Mouse (Mus musculus) hindbrain, embryonic 10.5 days (tissue): ENCODE measurements around the gene Esrra. TPM values are rescaled to one million over a fixed set of nuclear protein-coding genes. Genes with fewer than 3 reads are reported as not detected.

Source experiments
- DNase-seq: peaks from one replicate; pipeline ENCODE4 v3.0.0-alpha.2; 2017; ENCODE audit warnings: low spot score
- H3K27ac ChIP-seq: fragments of 300-500 bp; sonication (generic); 2 replicates; pipeline ENCODE4 v1.5.1; 2016; ENCODE audit warnings: mild to moderate bottlenecking, moderate library complexity
- H3K27me3 ChIP-seq: fragments of 300-500 bp; sonication (generic); 2 replicates; pipeline ENCODE4 v1.6.1; 2016; ENCODE audit warnings: mild to moderate bottlenecking; ENCODE audit not compliant: poor library complexity, insufficient read depth, severe bottlenecking
- H3K36me3 ChIP-seq: fragments of 300-500 bp; sonication (generic); 2 replicates; pipeline ENCODE4 v1.6.1; 2016; ENCODE audit warnings: mild to moderate bottlenecking, moderate library complexity
- H3K4me1 ChIP-seq: fragments of 300-500 bp; sonication (generic); replicated peaks from 2 replicates; pipeline ENCODE4 v1.6.1; 2016; ENCODE audit warnings: mild to moderate bottlenecking
- H3K4me3 ChIP-seq: fragments of 300-500 bp; sonication (generic); 2 replicates; pipeline ENCODE4 v1.5.1; 2016; ENCODE audit warnings: mild to moderate bottlenecking, moderate library complexity
- H3K9me3 ChIP-seq: fragments of 300-500 bp; sonication (generic); 2 replicates; pipeline ENCODE4 v1.6.1; 2016; ENCODE audit warnings: mild to moderate bottlenecking, moderate library complexity
- WGBS: fragments of 180-500 bp; shearing (Covaris S2); methylation state at CpG from one replicate; pipeline ENCODE4 v1.1.7; 2016; 5-methylcytosine and 5-hydroxymethylcytosine counted together
- polyA plus RNA-seq: library from polyadenylated mRNA; unstranded; fragments of >200 nt; fragmentation: Nextera tagmentation; extraction: Ambion mirVana; gene quantifications from 2 replicates; pipeline ENCODE4 v1.2.1, GENCODE M21; 2016

The Esrra gene
- polyA plus RNA-seq, 1 experiment from 2014 or later = 12.0 TPM

- H3K4me1 ChIP-seq = peaks cover 53% of the 10 kb centered on the region
- 4% methylated on average over 39 of the region's 39 CpGs for WGBS
- no peaks in the 10 kb centered on the region for H3K36me3 ChIP-seq
- no peak overlapping the region for H3K27ac ChIP-seq
- H3K9me3 ChIP-seq = 0 out of 2 replicates have a peak, but pooled peaks cover 2% of the 10 kb centered on the region
- peak; percentile 76 for DNase-seq
- peaks cover 76% of the 10 kb centered on the region for H3K27me3 ChIP-seq
- peak overlapping the region; percentile 20 for H3K4me3 ChIP-seq
These were observed 3.1 kb upstream of the Esrra start for GRCm38 (mm10) chr19:6924461-6925306.

- no peak for DNase-seq
- Histone ChIP-seq H3K4me1 (peaks cover 54% of the 10 kb centered on the region), H3K4me3 (peak overlapping the region; percentile 81), H3K9me3 (0 out of 2 replicates have a peak, but pooled peaks cover 2% of the 10 kb centered on the region), H3K27me3 (peaks cover 61% of the 10 kb centered on the region), H3K27ac (no peak overlapping the region), H3K36me3 (no peaks in the 10 kb centered on the region)
- 62% methylated on average over 6 of the region's 6 CpGs for WGBS
These were observed 1.5 kb upstream of the Esrra start for GRCm38 (mm10) chr19:6922901-6923735.

GRCm38 (mm10) chr19:6920741-6921636 is 624 bp downstream of the Esrra start:
- Histone ChIP-seq H3K4me3 (peak overlapping the region; percentile 81), H3K36me3 (no peaks in the 10 kb centered on the region), H3K4me1 (peaks cover 43% of the 10 kb centered on the region), H3K27ac (peak overlapping the region; percentile 97), H3K9me3 (no peaks in the 10 kb centered on the region), H3K27me3 (peaks cover 39% of the 10 kb centered on the region)
- DNase-seq = peak; percentile 70
- 1% methylated on average over 48 of the region's 48 CpGs for WGBS

DNA sequence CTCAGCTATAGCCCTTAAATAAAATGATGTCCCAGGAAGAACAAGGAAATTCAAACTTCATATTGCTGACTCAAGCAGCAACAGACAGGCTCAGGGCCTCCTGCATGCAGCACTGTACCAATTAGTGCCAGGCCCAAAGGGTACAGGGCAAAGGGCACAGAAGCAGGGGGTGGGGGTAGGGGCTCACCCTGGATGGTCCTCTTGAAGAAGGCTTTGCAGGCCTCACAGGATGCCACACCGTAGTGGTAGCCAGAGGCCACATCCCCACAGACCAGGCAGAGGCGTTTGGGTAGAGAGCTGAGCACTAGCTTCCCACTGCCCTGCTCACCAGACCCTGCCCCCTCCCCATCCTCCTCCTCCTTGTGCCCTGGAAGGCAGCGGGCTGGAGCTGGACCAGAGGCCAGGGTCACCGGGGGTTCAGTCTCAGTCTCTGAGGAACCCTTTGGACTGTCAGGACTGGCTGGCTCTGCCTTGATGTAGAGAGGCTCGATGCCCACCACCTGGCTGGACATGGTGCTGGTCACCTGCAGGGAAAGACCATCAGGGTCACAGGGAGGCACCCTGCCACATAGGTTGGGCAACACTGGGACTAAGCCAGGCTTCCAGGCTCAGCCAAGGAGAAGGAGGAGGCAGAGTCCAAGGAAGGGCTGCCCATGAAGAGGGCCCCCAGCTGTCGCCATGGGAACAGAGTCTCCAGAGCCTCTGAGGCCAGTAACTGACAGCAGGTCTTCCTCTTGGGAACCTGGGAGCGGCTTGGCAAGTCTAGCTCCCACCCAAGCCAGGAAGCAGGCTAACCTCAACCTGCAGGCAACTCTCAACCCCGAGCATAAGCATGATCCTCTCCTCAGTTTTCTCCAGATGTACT is 1.5 kb downstream of the Esrra start:
- Histone ChIP-seq H3K4me3 (peak overlapping the region; percentile 81), H3K4me1 (peaks cover 34% of the 10 kb centered on the region), H3K36me3 (no peaks in the 10 kb centered on the region), H3K9me3 (no peaks in the 10 kb centered on the region), H3K27me3 (peaks cover 31% of the 10 kb centered on the region), H3K27ac (peak overlapping the region; percentile 97)
- WGBS = 42% methylated on average over 8 of the region's 8 CpGs
- peak; percentile 39 for DNase-seq

- no peak overlapping the region for H3K27ac ChIP-seq
- H3K4me1 ChIP-seq = peaks cover 27% of the 10 kb centered on the region
- 0 out of 2 replicates have a peak, but pooled peaks cover 2% of the 10 kb centered on the region for H3K36me3 ChIP-seq
- no peaks in the 10 kb centered on the region for H3K9me3 ChIP-seq
- DNase-seq = no peak
- H3K4me3 ChIP-seq = no peak overlapping the region
- H3K27me3 ChIP-seq = peaks cover 24% of the 10 kb centered on the region
These were observed 2.2 kb downstream of the Esrra start for GRCm38 (mm10) chr19:6919431-6919830.

DNA sequence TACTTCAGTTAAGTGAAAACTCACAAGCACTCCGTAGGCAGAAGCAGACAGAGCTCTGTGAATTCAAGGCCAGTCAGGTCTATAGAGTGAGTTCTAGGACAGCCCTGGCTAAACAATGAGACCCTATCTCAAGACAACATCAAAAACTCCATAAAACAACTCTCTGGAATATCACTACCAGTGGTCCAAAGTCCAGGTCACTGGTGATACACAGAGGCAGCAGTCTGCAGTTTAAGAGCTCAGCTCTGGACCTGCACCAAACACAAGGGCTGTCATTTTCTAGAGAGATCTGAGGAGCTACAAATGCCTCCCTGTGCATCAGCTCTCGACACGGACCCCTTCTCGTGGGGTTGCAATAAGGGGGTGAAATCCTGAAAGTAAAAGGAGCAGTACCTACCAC is 3.3 kb downstream of the Esrra start:
- Histone ChIP-seq H3K27ac (no peak overlapping the region), H3K27me3 (peaks cover 13% of the 10 kb centered on the region), H3K9me3 (no peaks in the 10 kb centered on the region), H3K4me3 (no peak overlapping the region), H3K36me3 (peaks cover 13% of the 10 kb centered on the region), H3K4me1 (peaks cover 31% of the 10 kb centered on the region)
- 95% methylated on average over 4 of the region's 4 CpGs for WGBS
- no peak for DNase-seq

DNA sequence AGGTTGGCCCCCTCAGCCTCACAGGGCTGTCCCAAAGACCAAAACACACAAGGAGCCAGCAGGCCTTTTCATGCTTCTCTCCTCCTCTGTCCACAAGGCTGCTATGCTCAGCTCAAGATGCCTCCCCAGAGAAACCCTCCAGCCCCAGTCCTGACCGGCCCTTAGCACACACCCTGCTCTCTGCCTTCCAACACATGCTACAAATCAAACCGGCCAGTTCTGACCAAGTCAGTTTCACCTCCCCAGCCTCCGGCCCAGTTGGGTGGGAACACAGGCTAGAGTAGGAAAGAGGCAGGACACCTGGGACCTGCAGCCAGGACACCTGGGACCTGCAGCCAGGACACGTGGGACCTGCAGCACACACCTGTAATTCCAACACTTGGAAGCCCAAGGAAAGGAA is 5.1 kb downstream of the Esrra start:
- H3K27me3 ChIP-seq = no peaks in the 10 kb centered on the region
- 81% methylated on average over 4 of the region's 4 CpGs for WGBS
- peaks cover 31% of the 10 kb centered on the region for H3K36me3 ChIP-seq
- DNase-seq = no peak
- no peaks in the 10 kb centered on the region for H3K9me3 ChIP-seq
- H3K4me3 ChIP-seq = no peak overlapping the region
- no peak overlapping the region for H3K27ac ChIP-seq
- H3K4me1 ChIP-seq = peaks cover 31% of the 10 kb centered on the region

DNA sequence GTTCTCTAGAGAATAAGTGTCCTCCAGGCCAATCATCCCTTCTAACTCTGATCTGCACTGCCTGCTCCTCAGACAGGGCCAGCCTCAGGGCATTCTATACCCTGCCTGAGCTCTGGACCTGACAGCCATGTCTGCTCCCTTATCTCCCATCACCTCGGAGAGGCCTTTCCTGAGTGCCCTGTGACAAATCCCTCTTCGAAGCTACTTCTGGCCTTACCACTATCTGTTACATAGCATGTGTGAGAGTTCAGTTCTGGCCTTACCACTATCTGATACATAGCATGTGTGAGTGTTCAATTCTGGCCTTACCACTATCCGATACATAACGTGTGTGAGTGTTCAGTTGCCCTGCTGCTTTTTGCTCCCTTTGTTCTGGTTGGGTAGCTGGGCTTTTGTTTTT is 6.3 kb downstream of the Esrra start:
- Histone ChIP-seq H3K27me3 (no peaks in the 10 kb centered on the region), H3K9me3 (no peaks in the 10 kb centered on the region), H3K4me3 (no peak overlapping the region), H3K36me3 (peaks cover 38% of the 10 kb centered on the region), H3K27ac (no peak overlapping the region), H3K4me1 (peaks cover 30% of the 10 kb centered on the region)
- DNase-seq = no peak
- 92% methylated on average over 4 of the region's 4 CpGs for WGBS

DNA sequence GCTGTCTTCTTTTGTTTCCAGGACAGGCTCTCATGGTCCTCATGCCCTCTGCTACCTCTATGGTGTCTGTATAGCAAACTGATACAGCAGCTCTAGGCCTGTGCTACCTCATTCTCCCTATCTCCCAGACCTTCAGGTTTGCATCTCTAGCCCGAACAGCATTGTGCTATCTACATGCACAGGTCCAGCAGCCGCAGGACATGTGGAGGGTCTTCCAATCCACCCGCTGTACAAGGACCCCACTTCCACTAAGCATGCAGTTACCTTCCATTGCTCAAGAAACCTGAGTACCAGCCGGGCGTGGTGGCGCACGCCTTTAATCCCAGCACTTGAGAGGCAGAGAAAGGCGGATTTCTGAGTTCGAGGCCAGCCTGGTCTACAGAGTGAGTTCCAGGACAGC is 7.1 kb downstream of the Esrra start:
- WGBS = 92% methylated on average over 9 of the region's 9 CpGs
- Histone ChIP-seq H3K27ac (no peak overlapping the region), H3K36me3 (peaks cover 38% of the 10 kb centered on the region), H3K4me1 (peaks cover 23% of the 10 kb centered on the region), H3K4me3 (no peak overlapping the region), H3K27me3 (no peaks in the 10 kb centered on the region), H3K9me3 (no peaks in the 10 kb centered on the region)
- DNase-seq = no peak

GRCm38 (mm10) chr19:6913991-6914390 is 7.6 kb downstream of the Esrra start:
- 84% methylated on average over 11 of the region's 11 CpGs for WGBS
- 0 out of 2 replicates have a peak overlapping the region, but pooled peaks have one; percentile 1 for H3K4me3 ChIP-seq
- DNase-seq = no peak
- no peaks in the 10 kb centered on the region for H3K9me3 ChIP-seq
- H3K27me3 ChIP-seq = no peaks in the 10 kb centered on the region
- no peak overlapping the region for H3K27ac ChIP-seq
- peaks cover 25% of the 10 kb centered on the region for H3K4me1 ChIP-seq
- H3K36me3 ChIP-seq = peaks cover 38% of the 10 kb centered on the region

DNA sequence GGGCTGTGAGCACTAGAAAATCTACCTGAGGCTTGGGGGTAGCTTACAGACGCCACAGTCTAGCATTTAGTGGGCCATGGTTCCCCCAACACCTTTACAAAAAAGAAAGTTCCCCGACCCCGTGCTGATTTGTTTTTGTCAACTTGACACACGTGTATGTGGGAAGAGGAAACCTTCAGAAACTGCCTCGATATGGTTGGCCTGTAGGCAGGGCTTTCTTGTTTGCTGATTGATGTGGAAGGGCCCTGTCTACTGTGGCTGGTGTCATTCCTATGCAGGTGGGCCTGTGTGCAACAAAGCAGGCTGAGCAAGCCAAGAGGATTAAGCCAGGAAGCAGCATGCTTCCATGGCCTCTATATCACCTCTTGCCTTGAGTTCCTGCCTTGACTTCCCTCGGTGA is 8.6 kb downstream of the Esrra start:
- Histone ChIP-seq H3K27me3 (no peaks in the 10 kb centered on the region), H3K4me1 (peaks cover 35% of the 10 kb centered on the region), H3K9me3 (no peaks in the 10 kb centered on the region), H3K4me3 (no peak overlapping the region), H3K36me3 (peaks cover 38% of the 10 kb centered on the region), H3K27ac (no peak overlapping the region)
- no peak for DNase-seq
- 89% methylated on average over 6 of the region's 6 CpGs for WGBS
